Mouse (Mus musculus): ENCODE data around the gene A4gnt.
A peak's percentile ranks its signal among the peaks of the same experiment; 100 is the strongest.
"Not testable (repeated sequence)": the region's sequence is repeated elsewhere in the genome, so short reads cannot be mapped to it uniquely, and the experiment has no call there.

Gene A4gnt

GRCm38 (mm10) chr9:99612202-99612601 is at the start of gene A4gnt:
A4gnt (plus strand) TSS chr9:99612502.
- DNase-seq (ENCODE audit: low read depth, low spot score): no peak

- DNase-seq (ENCODE audit: low read depth, low spot score): peak; percentile 73
These were observed 48.6 kb upstream of the A4gnt start for GRCm38 (mm10) chr9:99563714-99564113.

- DNase-seq (ENCODE audit: low read depth, low spot score): no peak
These were observed 44.3 kb upstream of the A4gnt start for GRCm38 (mm10) chr9:99568023-99568346.

GRCm38 (mm10) chr9:99568347-99569070 is 43.8 kb upstream of the A4gnt start, which contains the start of gene Armc8:
Armc8 (minus strand) TSS chr9:99568899.
- peak; percentile 90 for DNase-seq (ENCODE audit: low read depth, low spot score)

- no peak for DNase-seq (ENCODE audit: low read depth, low spot score)
These were observed 43.3 kb upstream of the A4gnt start for GRCm38 (mm10) chr9:99569071-99569397.

GRCm38 (mm10) chr9:99575677-99576480 is 36.4 kb upstream of the A4gnt start, which contains the start of gene Dbr1:
Dbr1 (plus strand) TSS chr9:99575799.
- peak; percentile 93 for DNase-seq (ENCODE audit: low read depth, low spot score)

GRCm38 (mm10) chr9:99580655-99581054 is 31.6 kb upstream of the A4gnt start:
- peak; percentile 68 for DNase-seq (ENCODE audit: low read depth, low spot score)

- DNase-seq (ENCODE audit: low read depth, low spot score): peak; percentile 68
These were observed 24.6 kb upstream of the A4gnt start for GRCm38 (mm10) chr9:99587505-99588202.

GRCm38 (mm10) chr9:99591144-99591543 is 21.2 kb upstream of the A4gnt start:
- no peak for DNase-seq (ENCODE audit: low read depth, low spot score)

GRCm38 (mm10) chr9:99599127-99599526 is 13.2 kb upstream of the A4gnt start:
- DNase-seq (ENCODE audit: low read depth, low spot score): not testable (repeated sequence)

GRCm38 (mm10) chr9:99603566-99603965 is 8.7 kb upstream of the A4gnt start:
- no peak for DNase-seq (ENCODE audit: low read depth, low spot score)

GRCm38 (mm10) chr9:99619688-99620087 is 7.4 kb downstream of the A4gnt start:
- DNase-seq (ENCODE audit: low read depth, low spot score): no peak

- no peak for DNase-seq (ENCODE audit: low read depth, low spot score)
These were observed 7.9 kb downstream of the A4gnt start for GRCm38 (mm10) chr9:99620196-99620595.

- no peak for DNase-seq (ENCODE audit: low read depth, low spot score)
These were observed 9.7 kb downstream of the A4gnt start for GRCm38 (mm10) chr9:99622034-99622433.

- no peak for DNase-seq (ENCODE audit: low read depth, low spot score)
These were observed 10.7 kb downstream of the A4gnt start for GRCm38 (mm10) chr9:99622966-99623365.

- no peak for DNase-seq (ENCODE audit: low read depth, low spot score)
These were observed 11.8 kb downstream of the A4gnt start for GRCm38 (mm10) chr9:99624117-99624516.

GRCm38 (mm10) chr9:99628581-99628980 is 16.3 kb downstream of the A4gnt start:
- DNase-seq (ENCODE audit: low read depth, low spot score): no peak

- DNase-seq (ENCODE audit: low read depth, low spot score): peak; percentile 87
These were observed 17.1 kb downstream of the A4gnt start, which contains the start of gene Dzip1l for GRCm38 (mm10) chr9:99629281-99630011. Dzip1l (plus strand) TSS chr9:99629496.

- peak; percentile 7 for DNase-seq (ENCODE audit: low read depth, low spot score)
These were observed 17.8 kb downstream of the A4gnt start for GRCm38 (mm10) chr9:99630071-99630470.

GRCm38 (mm10) chr9:99630528-99631125 is 18.3 kb downstream of the A4gnt start:
- DNase-seq (ENCODE audit: low read depth, low spot score): no peak

GRCm38 (mm10) chr9:99631781-99632180 is 19.5 kb downstream of the A4gnt start:
- DNase-seq (ENCODE audit: low read depth, low spot score): no peak

Measured in mesoderm, embryonic 11.5 days (tissue).